Mouse (Mus musculus) lung, postnatal 0 days (tissue): ENCODE measurements around the gene Entpd4b. TPM values are rescaled to one million over a fixed set of nuclear protein-coding genes. Genes with fewer than 3 reads are reported as not detected.
A peak's percentile ranks its signal among the peaks of the same experiment; 100 is the strongest.
"Not testable (repeated sequence)": the region's sequence is repeated elsewhere in the genome, so short reads cannot be mapped to it uniquely, and the experiment has no call there.

ENCODE experiments used
- ATAC-seq: fragments of 200-750 bp; cut with Nextera tagmentation; 2 replicates; pipeline ENCODE4 v1.8.0; 2017; ENCODE audit warnings: moderate library complexity
- DNase-seq: peaks from one replicate; pipeline ENCODE4 v3.0.0-alpha.2; 2016; ENCODE audit warnings: low spot score
- H3K27ac ChIP-seq: fragments of 300-500 bp; sonication (generic); 2 replicates; pipeline ENCODE4 v1.5.1; 2014; ENCODE audit warnings: antibody characterized with exemption, mild to moderate bottlenecking, low read length, mixed read lengths
- H3K27me3 ChIP-seq: fragments of 300-500 bp; sonication (generic); replicated peaks from 2 replicates; pipeline ENCODE4 v1.6.1; 2014; ENCODE audit warnings: low read length, mixed read lengths; ENCODE audit not compliant: insufficient read depth
- H3K36me3 ChIP-seq: fragments of 300-500 bp; sonication (generic); 2 replicates; pipeline ENCODE4 v1.6.1; 2014; ENCODE audit warnings: low read length, mixed read lengths; ENCODE audit not compliant: insufficient read depth
- H3K4me1 ChIP-seq: fragments of 300-500 bp; sonication (generic); 2 replicates; pipeline ENCODE4 v1.6.1; 2014; ENCODE audit warnings: antibody characterized with exemption, low read depth, low read length, mixed read lengths; ENCODE audit not compliant: insufficient read depth
- H3K4me2 ChIP-seq: fragments of 300-500 bp; sonication (generic); replicated peaks from 2 replicates; pipeline ENCODE4 v1.6.1; 2014; ENCODE audit warnings: low read depth, mild to moderate bottlenecking, low read length, moderate library complexity, mixed read lengths
- H3K4me3 ChIP-seq: fragments of 300-500 bp; sonication (generic); 2 replicates; pipeline ENCODE4 v1.5.1; 2014; ENCODE audit warnings: low read depth, low read length
- H3K9ac ChIP-seq: fragments of 300-500 bp; sonication (generic); replicated peaks from 2 replicates; pipeline ENCODE4 v1.6.1; 2014; ENCODE audit warnings: low read depth, mild to moderate bottlenecking
- H3K9me3 ChIP-seq: fragments of 300-500 bp; sonication (generic); 2 replicates; pipeline ENCODE4 v1.6.1; 2016; ENCODE audit warnings: low read length, mixed read lengths
- WGBS: fragments of 180-500 bp; shearing (Covaris S2); extraction: QIAGEN DNeasy Blood & Tissue Kit; methylation state at CpG from one replicate; pipeline ENCODE4 v1.1.7; 2014; 5-methylcytosine and 5-hydroxymethylcytosine counted together
- polyA plus RNA-seq: library from polyadenylated mRNA; unstranded; fragments of >200 nt; fragmentation: Nextera tagmentation; extraction: Ambion mirVana; gene quantifications from 2 replicates; pipeline ENCODE4 v1.2.1, GENCODE M21; 2015

Gene Entpd4b
- polyA plus RNA-seq, 1 experiment from 2014 or later, result 9.7 TPM

DNA sequence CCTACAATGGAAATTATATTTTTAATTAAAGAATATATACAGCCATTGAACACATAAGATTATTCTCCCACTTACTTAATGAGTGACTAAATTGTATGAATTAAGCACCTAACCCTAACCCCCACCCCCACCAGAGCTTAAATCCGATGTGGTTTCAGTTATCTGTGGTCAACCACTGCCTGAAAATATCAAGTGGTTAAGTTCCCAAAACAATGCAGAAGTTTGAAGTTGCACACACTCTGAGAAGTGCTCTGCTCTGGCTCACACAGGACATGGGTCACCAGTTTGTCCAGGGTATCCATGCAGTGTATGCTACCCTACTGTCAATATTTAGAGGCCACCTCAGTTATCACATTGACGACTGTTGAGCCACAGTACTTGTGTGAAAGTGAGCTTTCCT is 10.2 kb upstream of the Entpd4b start:
- WGBS, result no CpG with 5 or more reads among the region's 2 CpGs
- not testable (repeated sequence) for H3K27me3 ChIP-seq, DNase-seq, H3K36me3 ChIP-seq, H3K4me1 ChIP-seq, H3K4me3 ChIP-seq, H3K27ac ChIP-seq, H3K9ac ChIP-seq, H3K9me3 ChIP-seq, H3K4me2 ChIP-seq, ATAC-seq

DNA sequence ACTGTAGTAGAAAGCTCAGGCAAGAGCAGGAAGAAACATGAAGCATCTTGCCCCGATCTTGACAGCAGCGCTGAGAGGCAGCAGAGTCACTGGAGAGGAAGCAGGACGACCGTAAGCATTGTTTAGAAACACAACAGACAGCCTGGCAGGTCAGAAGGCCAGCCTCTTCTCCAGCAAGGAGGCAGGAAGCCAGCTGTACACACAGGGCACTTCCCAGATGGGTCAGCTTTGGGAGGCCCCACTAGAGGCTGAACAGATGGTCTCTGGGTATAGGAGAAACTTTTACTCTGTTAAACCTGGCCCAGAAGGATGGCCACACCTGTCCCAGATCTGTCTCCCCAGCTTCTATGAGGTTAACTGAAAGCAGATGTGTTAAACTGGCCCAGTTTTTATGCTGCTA is 7.9 kb upstream of the Entpd4b start:
- H3K4me1 ChIP-seq, H3K9ac ChIP-seq, DNase-seq, H3K4me2 ChIP-seq, H3K9me3 ChIP-seq, H3K36me3 ChIP-seq, H3K4me3 ChIP-seq, H3K27ac ChIP-seq, H3K27me3 ChIP-seq: not testable (repeated sequence)
- WGBS, result no CpG with 5 or more reads among the region's 4 CpGs
- ATAC-seq, result peak; percentile 68

DNA sequence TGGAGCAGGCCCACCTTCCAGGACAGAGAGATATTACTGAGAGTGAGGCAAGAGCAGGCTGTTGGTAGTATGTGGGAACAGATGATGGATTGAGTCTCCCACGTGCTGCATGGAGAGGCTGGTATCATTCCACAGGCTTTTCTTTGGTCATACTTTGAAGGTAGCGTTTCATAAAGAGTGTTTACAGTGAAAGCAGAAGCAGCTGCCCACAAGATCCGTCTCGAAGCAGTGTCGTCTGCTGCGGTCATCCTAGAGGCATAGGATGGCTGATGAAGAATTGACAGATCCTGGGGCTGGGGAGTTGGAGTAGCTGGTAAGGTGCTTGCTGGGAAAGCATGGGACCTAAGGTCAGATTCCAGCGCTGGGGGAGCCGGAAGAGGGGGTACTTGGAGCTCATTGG is 1.6 kb downstream of the Entpd4b start:
- not testable (repeated sequence) for H3K9ac ChIP-seq, H3K27me3 ChIP-seq, H3K36me3 ChIP-seq, H3K9me3 ChIP-seq, H3K4me2 ChIP-seq, H3K4me1 ChIP-seq, ATAC-seq, H3K27ac ChIP-seq, H3K4me3 ChIP-seq, DNase-seq
- WGBS, result no CpG with 5 or more reads among the region's 8 CpGs

DNA sequence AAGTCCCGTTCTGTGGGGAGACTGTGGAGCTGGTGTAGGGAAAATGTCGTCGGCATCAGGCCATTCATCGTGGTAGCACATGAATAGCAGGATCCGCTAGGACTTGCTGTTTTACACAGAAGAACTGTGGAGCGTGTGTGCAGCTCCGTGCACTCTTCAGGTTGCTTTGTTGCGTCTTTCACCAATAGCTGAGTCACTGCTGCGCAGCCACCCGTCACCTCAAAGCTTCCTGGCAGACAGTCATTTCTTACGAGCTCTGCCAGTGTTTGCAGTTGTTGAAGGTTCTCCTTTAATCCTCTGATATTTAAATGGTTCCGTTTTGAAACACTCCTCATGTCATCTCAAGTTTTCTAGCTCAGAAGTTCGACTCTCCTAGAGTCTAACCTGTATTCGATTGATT is 2.3 kb downstream of the Entpd4b start:
- not testable (repeated sequence) for H3K27me3 ChIP-seq, H3K4me2 ChIP-seq, ATAC-seq, H3K27ac ChIP-seq, H3K36me3 ChIP-seq, H3K9ac ChIP-seq, H3K4me3 ChIP-seq, DNase-seq, H3K4me1 ChIP-seq, H3K9me3 ChIP-seq
- no CpG with 5 or more reads among the region's 14 CpGs for WGBS

Other genes starting within 250 kb of the Entpd4b start
- not detected in 2 replicates for gene Gm16867, start 52.1 kb upstream of the Entpd4b start, polyA plus RNA-seq
- not detected in 2 replicates for gene Gm27179, start 42.9 kb upstream of the Entpd4b start, polyA plus RNA-seq